Mouse (Mus musculus): ENCODE data around the gene Gm28998. TPM values are rescaled to one million over a fixed set of nuclear protein-coding genes. Genes with fewer than 3 reads are reported as not detected.
"Not testable (repeated sequence)": the region's sequence is repeated elsewhere in the genome, so short reads cannot be mapped to it uniquely, and the experiment has no call there.

Gm28998 gene
- not detected in 2 replicates for polyA plus RNA-seq (2015; fragmentation: Nextera tagmentation; extraction: Ambion mirVana)

DNA sequence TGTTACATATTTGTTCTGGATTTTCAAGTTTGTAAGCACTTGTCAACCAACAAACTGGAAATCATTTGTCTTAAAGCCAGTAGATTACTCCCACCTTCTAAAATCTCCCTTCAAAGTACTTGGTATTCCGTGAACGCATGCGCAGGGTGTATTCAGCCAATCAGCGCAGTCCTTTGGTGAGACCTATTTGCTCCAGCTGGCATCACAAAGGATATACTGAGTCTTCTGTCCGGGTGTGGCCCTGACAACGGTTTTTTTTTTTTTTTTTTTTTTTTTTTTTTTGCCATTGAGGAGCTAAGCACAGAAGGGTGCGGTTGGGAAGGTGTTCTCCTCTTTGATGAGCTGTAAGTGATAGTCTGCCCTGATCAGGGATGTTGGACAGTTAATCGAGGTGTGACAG is at the start of gene Gm28998:
Gene Gm28998 (plus strand): TSS at position 301 of the 400 bp plus-strand sequence.
- ATAC-seq (ENCODE audit: low read depth); H3K27ac ChIP-seq; DNase-seq; H3K36me3 ChIP-seq; H3K4me2 ChIP-seq; H3K4me3 ChIP-seq (replicated peaks); H3K4me1 ChIP-seq (replicated peaks); H3K9me3 ChIP-seq (replicated peaks); H3K27me3 ChIP-seq; H3K9ac ChIP-seq: not testable (repeated sequence)
- no CpG with 5 or more reads among the region's 8 CpGs for WGBS (ENCODE audit: insufficient replicate concordance)

Other genes starting within 250 kb of the Gm28998 start
- not detected in 2 replicates for gene Gm21244, start 84.5 kb upstream of the Gm28998 start, polyA plus RNA-seq (2015; fragmentation: Nextera tagmentation; extraction: Ambion mirVana)
- not detected in 2 replicates for gene Gm21788, start 151.2 kb downstream of the Gm28998 start, polyA plus RNA-seq (2015; fragmentation: Nextera tagmentation; extraction: Ambion mirVana)

Measured in liver, embryonic 13.5 days (tissue).